Comparison of ENCODE assay signal across 14 mouse cellular contexts in the genomic region with DNA sequence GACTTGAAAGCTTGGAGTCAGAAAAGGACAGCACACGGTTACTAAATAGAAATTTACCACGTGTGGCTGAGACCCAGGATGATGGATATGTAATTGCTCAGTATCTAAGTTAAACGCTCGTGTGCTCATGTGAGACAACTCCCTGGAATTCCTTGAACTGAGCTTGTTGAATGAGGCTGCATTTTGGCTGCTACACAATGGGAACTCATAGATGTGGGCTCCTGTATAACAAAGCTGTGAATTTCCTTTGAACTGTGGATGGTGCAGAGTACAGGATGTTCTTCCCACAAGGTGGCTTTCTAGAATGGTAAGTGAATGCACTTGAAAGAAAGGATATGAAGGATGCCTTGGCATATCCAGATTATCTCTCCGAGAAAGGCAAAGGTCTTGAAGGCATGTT.
"Had no signal": no experiment of that assay in that cellular context is flagged by ENCODE, and none has a peak within 500 bp of the region (broad histone marks: within the 10 kb centered on the region; RNA-seq: fewer than 3 reads in every experiment).

No protein-coding gene starts in this region.

- ATAC-seq: midbrain, embryonic 15.5 days had no signal

- H3K4me3 ChIP-seq: kidney, embryonic 15.5 days; limb, embryonic 13.5 days; midbrain, embryonic 15.5 days; neural tube, embryonic 13.5 days; stomach, embryonic 15.5 days had no signal

- DNase-seq: kidney, postnatal 14 days; left cerebral cortex, postnatal 4 days; lung, adult 18-20 months; right cerebral cortex, adult 18-20 months; right cerebral cortex, postnatal 4 days; spleen, adult 18-20 months; thymus, adult 2 months; thymus, postnatal 25 days had no signal

- H3K27me3 ChIP-seq: kidney, embryonic 15.5 days; limb, embryonic 13.5 days; midbrain, embryonic 15.5 days; neural tube, embryonic 13.5 days; stomach, embryonic 15.5 days had no signal

- H3K4me2 ChIP-seq: kidney, embryonic 15.5 days; limb, embryonic 13.5 days; midbrain, embryonic 15.5 days; neural tube, embryonic 13.5 days; stomach, embryonic 15.5 days had no signal

- H3K36me3 ChIP-seq: kidney, embryonic 15.5 days; limb, embryonic 13.5 days; midbrain, embryonic 15.5 days; neural tube, embryonic 13.5 days; stomach, embryonic 15.5 days had no signal

- H3K27ac ChIP-seq: kidney, embryonic 15.5 days; limb, embryonic 13.5 days; liver, embryonic 14.5 days; midbrain, embryonic 15.5 days; neural tube, embryonic 13.5 days; stomach, embryonic 15.5 days had no signal

- H3K9me3 ChIP-seq: kidney, embryonic 15.5 days; limb, embryonic 13.5 days; midbrain, embryonic 15.5 days; neural tube, embryonic 13.5 days; stomach, embryonic 15.5 days had no signal

- H3K9ac ChIP-seq: kidney, embryonic 15.5 days; limb, embryonic 13.5 days; liver, embryonic 14.5 days; midbrain, embryonic 15.5 days; neural tube, embryonic 13.5 days; stomach, embryonic 15.5 days had no signal

- H3K4me1 ChIP-seq: kidney, embryonic 15.5 days; limb, embryonic 13.5 days; midbrain, embryonic 15.5 days; neural tube, embryonic 13.5 days; stomach, embryonic 15.5 days had no signal
